Mouse (Mus musculus): ENCODE data around the gene Olfr802.

Gene Olfr802

GRCm38 (mm10) chr10:129688069-129688468 lies at the start of gene Olfr802:
Gene Olfr802, minus strand, starts transcription at chr10:129688169.
- H3K4me3 ChIP-seq (replicated peaks; ENCODE audit: low read length): no peak within 1 kb of the TSS
- H3K27me3 ChIP-seq (ENCODE audit: insufficient read depth, low read length): no peaks in the 10 kb centered on the region
- no peaks in the 10 kb centered on the region for H3K36me3 ChIP-seq (ENCODE audit: insufficient read depth, low read length)
- TF ChIP-seq CTCF (conservative IDR thresholded peaks at IDR 0.05; ENCODE audit: low read length): no peak
- no peak for TF ChIP-seq POU5F1 (IDR thresholded peaks at IDR 0.05; ENCODE audit: borderline replicate concordance, low read length)
- no peak for TF ChIP-seq NANOG (IDR thresholded peaks at IDR 0.05; ENCODE audit: borderline replicate concordance, low read length)
- no peaks in the 10 kb centered on the region for H3K4me1 ChIP-seq (replicated peaks; ENCODE audit: low read depth, low read length)
- H3K9me3 ChIP-seq (ENCODE audit: low read length): no peaks in the 10 kb centered on the region

DNA sequence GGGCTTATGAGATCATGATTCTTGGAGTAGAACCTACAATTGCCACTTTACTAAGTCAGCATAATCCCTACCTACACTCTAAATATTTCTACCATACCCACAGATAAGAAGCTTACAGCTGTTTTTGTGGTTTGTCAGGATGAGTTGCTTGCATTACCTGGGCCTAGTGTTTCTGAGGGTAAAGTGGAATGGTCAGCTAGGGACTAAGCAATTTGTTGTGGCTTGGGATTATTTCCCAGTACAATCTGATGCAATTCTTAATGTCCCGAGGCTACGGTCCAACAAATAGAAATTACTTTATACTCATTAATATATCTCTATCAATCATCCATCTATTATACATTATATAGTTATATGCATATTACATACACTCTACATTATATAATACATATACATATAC lies 41.3 kb upstream of the Olfr802 start, which contains the start of gene Olfr805:
Olfr805 (minus strand) TSS at position 101 of the 400 bp plus-strand sequence.
- TF ChIP-seq CTCF (conservative IDR thresholded peaks at IDR 0.05; ENCODE audit: low read length): no peak
- Histone ChIP-seq H3K27me3 (ENCODE audit: insufficient read depth, low read length) (no peaks in the 10 kb centered on the region), H3K9me3 (ENCODE audit: low read length) (peaks cover 3% of the 10 kb centered on the region), H3K4me3 (replicated peaks; ENCODE audit: low read length) (no peak within 1 kb of the TSS), H3K4me1 (replicated peaks; ENCODE audit: low read depth, low read length) (no peaks in the 10 kb centered on the region), H3K36me3 (ENCODE audit: insufficient read depth, low read length) (no peaks in the 10 kb centered on the region)

GRCm38 (mm10) chr10:129702910-129703309 lies 14.9 kb upstream of the Olfr802 start, which contains the start of gene Olfr804:
Gene Olfr804, plus strand, starts transcription at chr10:129703210.
- Histone ChIP-seq H3K4me3 (replicated peaks; ENCODE audit: low read length) (no peak within 1 kb of the TSS), H3K36me3 (ENCODE audit: insufficient read depth, low read length) (no peaks in the 10 kb centered on the region), H3K4me1 (replicated peaks; ENCODE audit: low read depth, low read length) (no peaks in the 10 kb centered on the region), H3K9me3 (ENCODE audit: low read length) (no peaks in the 10 kb centered on the region), H3K27me3 (ENCODE audit: insufficient read depth, low read length) (no peaks in the 10 kb centered on the region)
- TF ChIP-seq CTCF (conservative IDR thresholded peaks at IDR 0.05; ENCODE audit: low read length) (no peak), NANOG (IDR thresholded peaks at IDR 0.05; ENCODE audit: borderline replicate concordance, low read length) (no peak), POU5F1 (IDR thresholded peaks at IDR 0.05; ENCODE audit: borderline replicate concordance, low read length) (no peak)

DNA sequence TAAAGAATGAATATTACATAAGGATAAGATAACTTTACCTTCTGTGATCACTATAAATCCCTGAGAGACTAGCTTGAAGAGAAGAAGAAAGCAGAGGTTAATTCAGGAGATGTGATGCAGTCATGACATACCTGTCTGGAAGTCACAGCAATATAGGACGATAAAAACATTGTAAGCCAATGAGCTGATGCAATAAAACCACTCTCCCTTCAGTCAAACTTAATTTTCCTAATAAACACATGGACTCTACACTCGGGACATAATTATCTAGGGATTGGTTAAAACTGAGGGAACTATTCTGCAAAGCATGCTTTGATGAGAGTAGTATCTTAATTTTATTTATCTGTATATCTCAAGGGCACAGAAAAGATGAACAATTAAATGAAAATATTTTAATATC lies 6.2 kb upstream of the Olfr802 start, which contains the start of gene Olfr803:
Olfr803 (minus strand) TSS at position 101 of the 400 bp plus-strand sequence.
- Histone ChIP-seq H3K27me3 (ENCODE audit: insufficient read depth, low read length) (no peaks in the 10 kb centered on the region), H3K4me1 (replicated peaks; ENCODE audit: low read depth, low read length) (no peaks in the 10 kb centered on the region), H3K4me3 (replicated peaks; ENCODE audit: low read length) (no peak within 1 kb of the TSS), H3K9me3 (ENCODE audit: low read length) (no peaks in the 10 kb centered on the region), H3K36me3 (ENCODE audit: insufficient read depth, low read length) (no peaks in the 10 kb centered on the region)
- TF ChIP-seq CTCF (conservative IDR thresholded peaks at IDR 0.05; ENCODE audit: low read length) (no peak), POU5F1 (IDR thresholded peaks at IDR 0.05; ENCODE audit: borderline replicate concordance, low read length) (no peak), NANOG (IDR thresholded peaks at IDR 0.05; ENCODE audit: borderline replicate concordance, low read length) (no peak)

- H3K4me3 ChIP-seq (replicated peaks; ENCODE audit: low read length): no peak within 1 kb of the TSS
- TF ChIP-seq NANOG (IDR thresholded peaks at IDR 0.05; ENCODE audit: borderline replicate concordance, low read length) (no peak), POU5F1 (IDR thresholded peaks at IDR 0.05; ENCODE audit: borderline replicate concordance, low read length) (no peak), CTCF (conservative IDR thresholded peaks at IDR 0.05; ENCODE audit: low read length) (no peak)
- H3K36me3 ChIP-seq (ENCODE audit: insufficient read depth, low read length): no peaks in the 10 kb centered on the region
- no peaks in the 10 kb centered on the region for H3K4me1 ChIP-seq (replicated peaks; ENCODE audit: low read depth, low read length)
- no peaks in the 10 kb centered on the region for H3K9me3 ChIP-seq (ENCODE audit: low read length)
- no peaks in the 10 kb centered on the region for H3K27me3 ChIP-seq (ENCODE audit: insufficient read depth, low read length)
These were observed 14.2 kb downstream of the Olfr802 start, which contains the start of gene Olfr801 for GRCm38 (mm10) chr10:129673765-129674164. Gene Olfr801, minus strand, starts transcription at chr10:129673865.

- Histone ChIP-seq H3K36me3 (ENCODE audit: insufficient read depth, low read length) (no peaks in the 10 kb centered on the region), H3K4me1 (replicated peaks; ENCODE audit: low read depth, low read length) (no peaks in the 10 kb centered on the region), H3K4me3 (replicated peaks; ENCODE audit: low read length) (no peak within 1 kb of the TSS), H3K27me3 (ENCODE audit: insufficient read depth, low read length) (no peaks in the 10 kb centered on the region), H3K9me3 (ENCODE audit: low read length) (no peaks in the 10 kb centered on the region)
- no peak for TF ChIP-seq POU5F1 (IDR thresholded peaks at IDR 0.05; ENCODE audit: borderline replicate concordance, low read length)
- no peak for TF ChIP-seq NANOG (IDR thresholded peaks at IDR 0.05; ENCODE audit: borderline replicate concordance, low read length)
- TF ChIP-seq CTCF (conservative IDR thresholded peaks at IDR 0.05; ENCODE audit: low read length): no peak
These were observed 30.6 kb downstream of the Olfr802 start, which contains the start of gene Olfr800 for GRCm38 (mm10) chr10:129657394-129657793. Gene Olfr800, plus strand, starts transcription at chr10:129657694.

- H3K27me3 ChIP-seq (ENCODE audit: insufficient read depth, low read length): no peaks in the 10 kb centered on the region
- TF ChIP-seq NANOG (IDR thresholded peaks at IDR 0.05; ENCODE audit: borderline replicate concordance, low read length): no peak
- H3K4me3 ChIP-seq (replicated peaks; ENCODE audit: low read length): no peak overlapping the region
- H3K4me1 ChIP-seq (replicated peaks; ENCODE audit: low read depth, low read length): no peaks in the 10 kb centered on the region
- H3K36me3 ChIP-seq (ENCODE audit: insufficient read depth, low read length): no peaks in the 10 kb centered on the region
- H3K9me3 ChIP-seq (ENCODE audit: low read length): no peaks in the 10 kb centered on the region
These were observed 36.2 kb downstream of the Olfr802 start for GRCm38 (mm10) chr10:129651763-129652162.

DNA sequence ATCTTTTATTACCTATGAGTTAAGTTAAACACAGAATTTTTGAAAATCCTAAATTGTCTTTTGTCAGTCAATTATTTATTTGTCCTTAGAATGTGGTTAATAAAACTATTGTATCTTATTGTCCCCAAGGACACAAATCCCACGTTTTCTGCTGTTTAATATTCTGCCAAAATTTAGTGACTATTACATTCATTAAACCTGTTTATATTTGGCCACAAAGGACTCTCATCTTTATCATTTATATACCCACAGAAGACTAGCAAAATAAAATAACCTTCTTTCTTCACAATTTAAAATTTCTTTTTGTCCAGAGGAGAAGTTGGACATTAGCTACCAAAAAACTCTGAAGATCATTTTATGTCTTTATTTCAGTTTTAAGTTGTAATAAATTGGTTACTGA lies 50.8 kb downstream of the Olfr802 start, which contains the start of gene Olfr799:
Olfr799 (plus strand) TSS at position 301 of the 400 bp plus-strand sequence.
- no peak for TF ChIP-seq POU5F1 (IDR thresholded peaks at IDR 0.05; ENCODE audit: borderline replicate concordance, low read length)
- no peak for TF ChIP-seq CTCF (conservative IDR thresholded peaks at IDR 0.05; ENCODE audit: low read length)
- no peak for TF ChIP-seq NANOG (IDR thresholded peaks at IDR 0.05; ENCODE audit: borderline replicate concordance, low read length)

DNA sequence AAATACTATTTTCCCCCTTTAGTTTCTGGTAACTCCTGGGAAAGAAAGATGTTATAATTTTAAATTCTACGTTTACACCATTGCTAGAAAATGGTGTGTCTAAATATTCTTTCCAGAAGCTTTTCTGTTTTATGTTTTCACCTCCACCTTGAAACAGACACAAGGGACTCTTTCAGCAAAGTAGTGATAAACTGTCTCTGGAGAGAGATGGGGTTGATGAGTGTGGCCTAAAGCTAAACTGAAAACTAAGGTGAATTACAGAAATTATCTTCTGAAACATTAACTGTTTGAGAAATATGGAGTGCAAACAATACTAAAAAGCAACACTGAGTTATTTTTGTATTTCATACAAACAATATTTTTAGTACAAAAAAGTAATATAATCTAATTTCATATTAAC lies 60.1 kb downstream of the Olfr802 start, which contains the start of gene Olfr798:
Olfr798 (minus strand) TSS at position 101 of the 400 bp plus-strand sequence.
- Histone ChIP-seq H3K4me3 (replicated peaks; ENCODE audit: low read length) (no peak within 1 kb of the TSS), H3K4me1 (replicated peaks; ENCODE audit: low read depth, low read length) (no peaks in the 10 kb centered on the region), H3K27me3 (ENCODE audit: insufficient read depth, low read length) (no peaks in the 10 kb centered on the region), H3K9me3 (ENCODE audit: low read length) (no peaks in the 10 kb centered on the region), H3K36me3 (ENCODE audit: insufficient read depth, low read length) (no peaks in the 10 kb centered on the region)
- TF ChIP-seq NANOG (IDR thresholded peaks at IDR 0.05; ENCODE audit: borderline replicate concordance, low read length): no peak
- no peak for TF ChIP-seq POU5F1 (IDR thresholded peaks at IDR 0.05; ENCODE audit: borderline replicate concordance, low read length)
- no peak for TF ChIP-seq CTCF (conservative IDR thresholded peaks at IDR 0.05; ENCODE audit: low read length)

More for the DNA sequence above, 50.8 kb downstream of the Olfr802 start, which contains the start of gene Olfr799:
- Histone ChIP-seq H3K36me3 (ENCODE audit: insufficient read depth, low read length) (no peaks in the 10 kb centered on the region), H3K4me3 (replicated peaks; ENCODE audit: low read length) (no peak within 1 kb of the TSS), H3K27me3 (ENCODE audit: insufficient read depth, low read length) (no peaks in the 10 kb centered on the region), H3K9me3 (ENCODE audit: low read length) (no peaks in the 10 kb centered on the region), H3K4me1 (replicated peaks; ENCODE audit: low read depth, low read length) (no peaks in the 10 kb centered on the region)

All from E14TG2a.4 (cell line).